Mouse (Mus musculus) brain, embryonic 14.5 days (tissue): ENCODE data around the gene Bcl2.

Source experiments
- CTCF ChIP-seq: fragments of 200-500 bp; IDR thresholded peaks from 2 replicates; pipeline ENCODE4 v1.5.1; 2012; ENCODE audit warnings: inconsistent platforms, mild to moderate bottlenecking, moderate library complexity, borderline replicate concordance; ENCODE audit not compliant: insufficient read depth, insufficient read length; ENCODE audit errors: extremely low read depth
- POLR2A ChIP-seq: fragments of 200-500 bp; IDR thresholded peaks from 2 replicates; pipeline ENCODE4 v1.6.1; 2012; ENCODE audit warnings: mild to moderate bottlenecking, inconsistent platforms, borderline replicate concordance; ENCODE audit not compliant: poor library complexity, insufficient read depth, insufficient read length, severe bottlenecking; ENCODE audit errors: extremely low read depth

DNA sequence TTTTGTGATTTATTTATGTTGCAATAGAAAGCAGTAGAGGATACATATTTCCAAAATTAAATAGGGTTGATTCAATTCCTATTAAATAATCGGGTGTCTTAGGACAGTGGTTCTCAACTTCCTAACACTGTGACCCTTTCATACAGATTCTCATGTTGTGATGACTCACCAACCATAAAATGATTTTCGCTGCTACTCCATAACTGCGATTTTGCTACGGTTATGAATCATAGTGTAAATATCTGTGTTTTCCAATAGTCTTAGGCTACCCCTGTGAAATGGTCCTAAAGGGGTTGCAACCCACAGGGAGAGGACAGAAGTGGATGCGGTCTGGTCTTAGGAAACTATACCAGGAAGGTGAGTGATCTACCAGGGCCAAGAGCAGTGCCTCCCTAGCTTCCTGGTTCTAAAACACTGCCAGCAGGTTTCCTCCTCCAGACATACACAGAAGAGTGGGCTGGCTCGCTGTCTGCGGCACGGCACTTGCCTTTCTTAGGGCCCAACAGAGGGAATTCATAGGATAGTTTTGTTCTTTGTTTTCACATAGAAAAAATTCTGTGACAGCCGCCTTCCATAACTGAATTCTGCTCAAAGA lies 13.5 kb downstream of the Bcl2 start:
- TF ChIP-seq CTCF (no peak), POLR2A (no peak)
